Mouse (Mus musculus) layer of hippocampus, postnatal 10 days (tissue): Measurements from ENCODE around the gene Kmt2d. TPM values are rescaled to one million over a fixed set of nuclear protein-coding genes. Genes with fewer than 3 reads are reported as not detected.
A peak's percentile ranks its signal among the peaks of the same experiment; 100 is the strongest.
"Not testable (repeated sequence)": the region's sequence is repeated elsewhere in the genome, so short reads cannot be mapped to it uniquely, and the experiment has no call there.

Source experiments
- DNase-seq, 2 experiments: peaks; one replicate each; pipeline ENCODE4 v3.0.0; 2021; ENCODE audit warnings: low spot score in 2 of 2
- long read RNA-seq: library from polyadenylated mRNA; stranded (forward); transcript quantifications from one replicate; pipeline ENCODE4 v2.0.0, GENCODE M21; 2023
- total RNA-seq, 2 experiments: library from RNA; stranded (reverse); gene quantifications; 2 replicates each; pipeline ENCODE4 v1.2.3; 2021

Gene Kmt2d
- total RNA-seq = 10 to 100 TPM; 71.4 to 77.3 TPM
- long read RNA-seq, partial matches to known transcripts = 0 of 4 reads
- long read RNA-seq, other reads (novel, unspliced or antisense) = 4 of 4 reads

GRCm38 (mm10) chr15:98871070-98871915 is at the start of gene Kmt2d:
Kmt2d (minus strand) TSS chr15:98871204.
- no peak for DNase-seq

GRCm38 (mm10) chr15:98918499-98918895 is 47.5 kb upstream of the Kmt2d start:
- not testable (repeated sequence) for DNase-seq

- peak; percentile 98 to 99 for DNase-seq
Measured at GRCm38 (mm10) chr15:98917538-98918498, 46.8 kb upstream of the Kmt2d start, which contains the start of gene Lmbr1l. Lmbr1l (minus strand) TSS chr15:98918231.

GRCm38 (mm10) chr15:98917091-98917490 is 46.1 kb upstream of the Kmt2d start:
- peak in 1 of 2 experiments; percentile 37 for DNase-seq

- DNase-seq = no peak
Measured at GRCm38 (mm10) chr15:98916016-98916415, 45.0 kb upstream of the Kmt2d start.

- DNase-seq = no peak
Measured at GRCm38 (mm10) chr15:98914903-98915302, 43.9 kb upstream of the Kmt2d start.

- peak; percentile 57 to 61 for DNase-seq
Measured at GRCm38 (mm10) chr15:98904692-98905091, 33.7 kb upstream of the Kmt2d start.

GRCm38 (mm10) chr15:98902600-98902999 is 31.6 kb upstream of the Kmt2d start:
- no peak for DNase-seq

GRCm38 (mm10) chr15:98901530-98901929 is 30.5 kb upstream of the Kmt2d start:
- no peak for DNase-seq

GRCm38 (mm10) chr15:98897928-98898800 is 27.2 kb upstream of the Kmt2d start, which contains the start of gene Dhh:
Dhh (minus strand) TSS chr15:98898540.
- DNase-seq = no peak

- no peak for DNase-seq
Measured at GRCm38 (mm10) chr15:98897495-98897894, 26.5 kb upstream of the Kmt2d start.

- DNase-seq = no peak
Measured at GRCm38 (mm10) chr15:98895635-98896589, 24.9 kb upstream of the Kmt2d start.

GRCm38 (mm10) chr15:98894746-98895634 is 24.0 kb upstream of the Kmt2d start:
- DNase-seq = no peak

GRCm38 (mm10) chr15:98893940-98894745 is 23.1 kb upstream of the Kmt2d start, which contains the start of gene Rhebl1:
Rhebl1 (minus strand) TSS chr15:98894540.
- DNase-seq = peak; percentile 37 to 41

- DNase-seq = no peak
Measured at GRCm38 (mm10) chr15:98893036-98893435, 22.0 kb upstream of the Kmt2d start.

- peak; percentile 60 to 71 for DNase-seq
Measured at GRCm38 (mm10) chr15:98891907-98892606, 21.1 kb upstream of the Kmt2d start.
